Mouse (Mus musculus) layer of hippocampus, adult 8-10 months (tissue): ENCODE data around the gene Nrros. TPM values are rescaled to one million over a fixed set of nuclear protein-coding genes. Genes with fewer than 3 reads are reported as not detected.
A peak's percentile ranks its signal among the peaks of the same experiment; 100 is the strongest.
"Not testable (repeated sequence)": the region's sequence is repeated elsewhere in the genome, so short reads cannot be mapped to it uniquely, and the experiment has no call there.

ENCODE experiments used
- DNase-seq, 2 experiments: peaks; one replicate each; pipeline ENCODE4 v3.0.0; 2022; ENCODE audit warnings: low spot score in 2 of 2
- total RNA-seq, 4 experiments: library from RNA; stranded (reverse); gene quantifications; 2 replicates each; pipeline ENCODE4 v1.2.4; 2022

Gene Nrros
- total RNA-seq, 4 experiments from 2014 or later, result 9.6 to 16.2 (median 11.9) TPM

GRCm38 (mm10) chr16:32115781-32116180 is 49.6 kb downstream of the Nrros start:
- no peak for DNase-seq

- DNase-seq, result peak; percentile 53 to 84
Measured at GRCm38 (mm10) chr16:32114968-32115695, 50.3 kb downstream of the Nrros start.

GRCm38 (mm10) chr16:32114406-32114805 is 51.0 kb downstream of the Nrros start:
- no peak for DNase-seq

- peak; percentile 41 to 63 for DNase-seq
Measured at GRCm38 (mm10) chr16:32113541-32114218, 51.7 kb downstream of the Nrros start.

- DNase-seq, result no peak
Measured at GRCm38 (mm10) chr16:32110951-32111699, 54.3 kb downstream of the Nrros start.

GRCm38 (mm10) chr16:32108578-32108977 is 56.8 kb downstream of the Nrros start:
- no peak for DNase-seq

- DNase-seq, result no peak
Measured at GRCm38 (mm10) chr16:32108170-32108569, 57.2 kb downstream of the Nrros start.

- no peak for DNase-seq
Measured at GRCm38 (mm10) chr16:32107342-32108045, 57.9 kb downstream of the Nrros start.

GRCm38 (mm10) chr16:32105698-32106097 is 59.7 kb downstream of the Nrros start:
- no peak for DNase-seq

- no peak for DNase-seq
Measured at GRCm38 (mm10) chr16:32102295-32102694, 63.1 kb downstream of the Nrros start.

GRCm38 (mm10) chr16:32099638-32100150 is 65.7 kb downstream of the Nrros start, which contains the start of the genes Pigx and Cep19:
Pigx (minus strand) TSS chr16:32099740.
Cep19 (plus strand) TSS chr16:32099800.
- peak; percentile 79 to 84 for DNase-seq

- no peak for DNase-seq
Measured at GRCm38 (mm10) chr16:32098897-32099637, 66.3 kb downstream of the Nrros start.

- DNase-seq, result not testable (repeated sequence)
Measured at GRCm38 (mm10) chr16:32097757-32098156, 67.6 kb downstream of the Nrros start.

Other genes starting within 250 kb of the Nrros start
- 10 to 100 TPM; 17.5 to 25.7 (median 21.0) TPM for gene Pigz, start 231.7 kb downstream of the Nrros start, total RNA-seq
- 10 to 100 TPM; 33.1 to 40.9 (median 36.7) TPM for gene 0610012G03Rik, start 217.1 kb downstream of the Nrros start, total RNA-seq
- 10 to 100 TPM; 45.7 to 50.2 (median 48.6) TPM for gene Ncbp2, start 217.1 kb downstream of the Nrros start, total RNA-seq
- 10 to 100 TPM; 41.5 to 46.4 (median 44.5) TPM for gene Senp5, start 162.3 kb downstream of the Nrros start, total RNA-seq
- gene Pak2, start 86.3 kb downstream of the Nrros start, total RNA-seq, result 10 to 100 TPM; 29.4 to 32.2 (median 30.6) TPM
- gene Pigx, start 65.9 kb downstream of the Nrros start, total RNA-seq, result 10 to 100 TPM; 23.2 to 36.1 (median 27.7) TPM
- 10 to 100 TPM; 54.7 to 66.3 (median 61.6) TPM for gene Cep19, start 65.8 kb downstream of the Nrros start, total RNA-seq
- gene Bex6, start 14.2 kb upstream of the Nrros start, total RNA-seq, result not detected
- gene Fbxo45, start 81.6 kb upstream of the Nrros start, total RNA-seq, result 10 to 100 TPM; 35.9 to 46.6 (median 40.6) TPM
- 10 to 100 TPM; 12.2 to 14.1 (median 12.8) TPM for gene Wdr53, start 81.6 kb upstream of the Nrros start, total RNA-seq
- under 1 TPM in 2 of 4 experiments, not detected in 2; 0.32 to 0.37 TPM for gene Smco1, start 105.9 kb upstream of the Nrros start, total RNA-seq
- 10 to 100 TPM; 23.0 to 28.1 (median 27.3) TPM for gene Rnf168, start 111.9 kb upstream of the Nrros start, total RNA-seq
- gene Ubxn7, start 166.7 kb upstream of the Nrros start, total RNA-seq, result 10 to 100 TPM; 50.0 to 60.5 (median 55.1) TPM
- gene Tm4sf19, start 234.9 kb upstream of the Nrros start, total RNA-seq, result not detected